Mouse (Mus musculus) yolk sac, embryonic 10.5 days (tissue): ENCODE data around the gene Dapk3.

Experiments used
- DNase-seq: peaks from one replicate; pipeline ENCODE4 v3.0.0-alpha.2; 2017; ENCODE audit warnings: low spot score

Gene Dapk3

GRCm38 (mm10) chr10:81182336-81183333 lies at the start of gene Dapk3:
TSS of gene Dapk3 (plus strand) at chr10:81183005.
- peak; percentile 99 for DNase-seq

- peak; percentile 72 for DNase-seq
Measured at GRCm38 (mm10) chr10:81134181-81134587, 48.6 kb upstream of the Dapk3 start.

- DNase-seq, result peak; percentile 45
Measured at GRCm38 (mm10) chr10:81134966-81135681, 47.7 kb upstream of the Dapk3 start, which contains the start of gene Zbtb7a. TSS of gene Zbtb7a (plus strand) at chr10:81135220.

- DNase-seq, result peak; percentile 81
Measured at GRCm38 (mm10) chr10:81135831-81136705, 46.7 kb upstream of the Dapk3 start.

- DNase-seq, result no peak
Measured at GRCm38 (mm10) chr10:81136706-81137231, 46.0 kb upstream of the Dapk3 start.

- peak; percentile 100 for DNase-seq
Measured at GRCm38 (mm10) chr10:81137252-81138130, 45.3 kb upstream of the Dapk3 start.

- DNase-seq, result peak; percentile 50
Measured at GRCm38 (mm10) chr10:81138131-81138782, 44.5 kb upstream of the Dapk3 start.

- no peak for DNase-seq
Measured at GRCm38 (mm10) chr10:81138821-81139528, 43.8 kb upstream of the Dapk3 start.

GRCm38 (mm10) chr10:81139529-81139846 lies 43.3 kb upstream of the Dapk3 start:
- no peak for DNase-seq

- no peak for DNase-seq
Measured at GRCm38 (mm10) chr10:81140005-81140404, 42.8 kb upstream of the Dapk3 start.

- DNase-seq, result no peak
Measured at GRCm38 (mm10) chr10:81140717-81141454, 41.9 kb upstream of the Dapk3 start.

GRCm38 (mm10) chr10:81141455-81142210 lies 41.2 kb upstream of the Dapk3 start:
- no peak for DNase-seq

GRCm38 (mm10) chr10:81142551-81142981 lies 40.2 kb upstream of the Dapk3 start:
- DNase-seq, result no peak

- no peak for DNase-seq
Measured at GRCm38 (mm10) chr10:81143157-81143633, 39.6 kb upstream of the Dapk3 start.

GRCm38 (mm10) chr10:81143845-81144437 lies 38.9 kb upstream of the Dapk3 start:
- no peak for DNase-seq

GRCm38 (mm10) chr10:81144667-81145066 lies 38.1 kb upstream of the Dapk3 start:
- DNase-seq, result no peak

- DNase-seq, result no peak
Measured at GRCm38 (mm10) chr10:81145307-81145706, 37.5 kb upstream of the Dapk3 start.
